In genomic region chr10:128743791-128744191, GRCm38 (mm10) we compare ENCODE assay signal across 8 mouse cellular contexts. TPM values are rescaled to one million over a fixed set of nuclear protein-coding genes. Genes with fewer than 3 reads are reported as not detected.
A peak's percentile ranks its signal among the peaks of the same experiment; 100 is the strongest.
DNase-seq lines count a peak whose midpoint lies in the region; ATAC-seq and TF ChIP-seq lines count a peak whose summit lies in the region.

No protein-coding gene starts in this region.

- H3K4me3 ChIP-seq in heart, adult 2 months = peak overlapping the region; percentile 77
- peak overlapping the region; percentile 77 for H3K4me3 ChIP-seq in kidney, adult 2 months (ENCODE audit: insufficient read depth, low read depth, low read length)
- peak overlapping the region; percentile 58 for H3K4me3 ChIP-seq in liver, embryonic 15.5 days (replicated peaks)
- H3K4me3 ChIP-seq in neural tube, embryonic 12.5 days = peak overlapping the region; percentile 56

- H3K27ac ChIP-seq in heart, adult 2 months = peak overlapping the region; percentile 90
- H3K27ac ChIP-seq in kidney, adult 2 months (ENCODE audit: insufficient read depth, low read depth, low read length) = peak overlapping the region; percentile 62
- H3K27ac ChIP-seq in liver, embryonic 15.5 days (replicated peaks) = peak overlapping the region; percentile 29; the same call in 1 of the 2 replicates
- H3K27ac ChIP-seq in neural tube, embryonic 12.5 days = no peak overlapping the region

- peak; percentile 33 to 52 for DNase-seq in left cerebral cortex, adult 18-20 months (ENCODE audit: low spot score in 2 of 2)
- no peak for DNase-seq in left cerebral cortex, adult 11 months (ENCODE audit: low spot score)
- DNase-seq in embryo, embryonic 9.5 days (ENCODE audit: extremely low spot score) = peak; percentile 71
- peak; percentile 85 to 86 for DNase-seq in heart, adult 2 months
- peak; percentile 71 for DNase-seq in kidney, adult 2 months
- DNase-seq in testis, postnatal 14 days (ENCODE audit: low spot score) = peak; percentile 55

- intact Hi-C loops in heart, adult 2 months (cut with DNase I) = loop anchor here (10.0 kb wide), 1 partner anchor 1679 kb away; the partner anchor contains the start of genes Cdk4 and March9

- peak; percentile 8; the same call in 1 of the 2 replicates for ATAC-seq in liver, embryonic 15.5 days (ENCODE audit: insufficient read depth)
- ATAC-seq in neural tube, embryonic 12.5 days (ENCODE audit: low FRiP score, low read depth) = no peak

- under 1% methylated on average over 34 of the region's 37 CpGs for WGBS in heart, adult 2 months
- under 1% methylated on average over 34 of the region's 37 CpGs for WGBS in kidney, adult 2 months
- WGBS in liver, embryonic 15.5 days (ENCODE audit: insufficient replicate concordance) = under 1% methylated on average over 37 of the region's 37 CpGs
- WGBS in neural tube, embryonic 12.5 days = under 1% methylated on average over 37 of the region's 37 CpGs

- TF ChIP-seq EP300 in heart, adult 2 months (IDR thresholded peaks at IDR 0.05; ENCODE audit: insufficient read depth, low read depth, low read length) = no peak

- H3K9me3 ChIP-seq in liver, embryonic 15.5 days (replicated peaks) = no peaks in the 10 kb centered on the region
- no peaks in the 10 kb centered on the region for H3K9me3 ChIP-seq in neural tube, embryonic 12.5 days

- peak overlapping the region; percentile 88 for H3K9ac ChIP-seq in heart, adult 2 months (ENCODE audit: low read depth, low read length)
- H3K9ac ChIP-seq in liver, embryonic 15.5 days = peak overlapping the region; percentile 39; the same call in 1 of the 2 replicates
- peak overlapping the region; percentile 64 for H3K9ac ChIP-seq in neural tube, embryonic 12.5 days

- peak overlapping the region; percentile 67 for H3K4me2 ChIP-seq in liver, embryonic 15.5 days
- peak overlapping the region; percentile 78 for H3K4me2 ChIP-seq in neural tube, embryonic 12.5 days (replicated peaks)

- H3K4me1 ChIP-seq in heart, adult 2 months (ENCODE audit: control insufficient read depth, insufficient read depth, low read length) = peaks cover 5% of the 10 kb centered on the region
- peaks cover 9% of the 10 kb centered on the region; the same call in 1 of the 2 replicates for H3K4me1 ChIP-seq in kidney, adult 2 months (ENCODE audit: control insufficient read depth, insufficient read depth, low read length)
- peaks cover 42% of the 10 kb centered on the region for H3K4me1 ChIP-seq in liver, embryonic 15.5 days (replicated peaks)
- peaks cover 11% of the 10 kb centered on the region for H3K4me1 ChIP-seq in neural tube, embryonic 12.5 days

- H3K79me2 ChIP-seq in heart, adult 2 months (replicated peaks; ENCODE audit: control insufficient read depth, insufficient read depth, low read length) = no peaks in the 10 kb centered on the region

- no peaks in the 10 kb centered on the region; the same call in 1 of the 2 replicates for H3K36me3 ChIP-seq in heart, adult 2 months (ENCODE audit: control insufficient read depth, insufficient read depth, low read length)
- no peaks in the 10 kb centered on the region for H3K36me3 ChIP-seq in kidney, adult 2 months (ENCODE audit: control insufficient read depth, insufficient read depth, low read length)
- no peaks in the 10 kb centered on the region for H3K36me3 ChIP-seq in liver, embryonic 15.5 days (replicated peaks)
- no peaks in the 10 kb centered on the region for H3K36me3 ChIP-seq in neural tube, embryonic 12.5 days

- peak; percentile 57; the same call in 1 of the 2 replicates for TF ChIP-seq POLR2A in heart, adult 2 months (IDR thresholded peaks at IDR 0.05; ENCODE audit: insufficient read depth, low read depth, low read length)
- TF ChIP-seq POLR2A in kidney, adult 2 months (IDR thresholded peaks at IDR 0.05; ENCODE audit: low read depth, low read length) = no peak

- TF ChIP-seq CTCF in heart, adult 2 months (IDR thresholded peaks at IDR 0.05) = no peak
- no peak for TF ChIP-seq CTCF in kidney, adult 2 months (conservative IDR thresholded peaks at IDR 0.05; ENCODE audit: insufficient read depth, insufficient read length, low read depth, low read length)

- no peaks in the 10 kb centered on the region for H3K27me3 ChIP-seq in heart, adult 2 months (ENCODE audit: control insufficient read depth, insufficient read depth, low read length)
- no peaks in the 10 kb centered on the region for H3K27me3 ChIP-seq in kidney, adult 2 months (replicated peaks; ENCODE audit: control insufficient read depth, insufficient read depth, low read length)
- H3K27me3 ChIP-seq in liver, embryonic 15.5 days = peaks cover 56% of the 10 kb centered on the region
- H3K27me3 ChIP-seq in neural tube, embryonic 12.5 days (replicated peaks) = peaks cover 39% of the 10 kb centered on the region

RNA-seq across cellular contexts. Expression of gene Dgka, which starts 0.9 kb away (rescaled TPM):
- total RNA-seq in left cerebral cortex, adult 18-20 months (2021) = 1 to 10 TPM; 8.2 to 8.5 TPM
- 10 to 100 TPM; 11.2 to 12.6 TPM for total RNA-seq in heart, adult 2 months (2021)
- polyA plus RNA-seq in heart, adult 2 months (2012; rRNA removed) = 17.5 and 20.3 TPM in 2 replicates
- polyA plus RNA-seq in kidney, adult 2 months (2012; rRNA removed) = 17.4 and 24.5 TPM in 2 replicates
- 2.4 and 3.0 TPM in 2 replicates for polyA plus RNA-seq in liver, embryonic 15.5 days (2015; fragmentation: Nextera tagmentation; extraction: Ambion mirVana)
- 5.5 and 6.8 TPM in 2 replicates for polyA plus RNA-seq in neural tube, embryonic 12.5 days (2016; fragmentation: Nextera tagmentation; extraction: Ambion mirVana)

RNA-seq across cellular contexts. Expression of gene Pym1, which starts 3.9 kb away (rescaled TPM):
- 10 to 100 TPM; 25.0 to 25.7 TPM for total RNA-seq in left cerebral cortex, adult 18-20 months (2021)
- total RNA-seq in heart, adult 2 months (2021) = 1 to 10 TPM; 8.6 to 9.4 TPM
- 7.9 and 10.8 TPM in 2 replicates for polyA plus RNA-seq in heart, adult 2 months (2012; rRNA removed)
- polyA plus RNA-seq in kidney, adult 2 months (2012; rRNA removed) = 17.6 and 20.0 TPM in 2 replicates
- polyA plus RNA-seq in liver, embryonic 15.5 days (2015; fragmentation: Nextera tagmentation; extraction: Ambion mirVana) = 13.3 and 14.8 TPM in 2 replicates
- polyA plus RNA-seq in neural tube, embryonic 12.5 days (2016; fragmentation: Nextera tagmentation; extraction: Ambion mirVana) = 49.1 and 50.5 TPM in 2 replicates

RNA-seq across cellular contexts. Expression of gene Cdk2, which starts 39.0 kb away (rescaled TPM):
- 1 to 10 TPM; 1.4 to 2.6 TPM for total RNA-seq in left cerebral cortex, adult 18-20 months (2021)
- total RNA-seq in heart, adult 2 months (2021) = 10 to 100 TPM in 1 of 2 experiments, 1 to 10 TPM in 1; 8.5 to 10.9 TPM
- polyA plus RNA-seq in heart, adult 2 months (2012; rRNA removed) = 10.0 and 17.5 TPM in 2 replicates
- 12.4 and 12.7 TPM in 2 replicates for polyA plus RNA-seq in kidney, adult 2 months (2012; rRNA removed)
- polyA plus RNA-seq in liver, embryonic 15.5 days (2015; fragmentation: Nextera tagmentation; extraction: Ambion mirVana) = 53.7 and 56.6 TPM in 2 replicates
- polyA plus RNA-seq in neural tube, embryonic 12.5 days (2016; fragmentation: Nextera tagmentation; extraction: Ambion mirVana) = 64.0 and 65.8 TPM in 2 replicates

RNA-seq across cellular contexts. Expression of gene Pmel, which starts 39.8 kb away (rescaled TPM):
- under 1 TPM; 0.54 to 0.88 TPM for total RNA-seq in left cerebral cortex, adult 18-20 months (2021)
- total RNA-seq in heart, adult 2 months (2021) = under 1 TPM; 0.43 to 0.50 TPM
- polyA plus RNA-seq in heart, adult 2 months (2012; rRNA removed) = 0.59 and 0.66 TPM in 2 replicates
- polyA plus RNA-seq in kidney, adult 2 months (2012; rRNA removed) = 0.61 and 1.0 TPM in 2 replicates
- polyA plus RNA-seq in liver, embryonic 15.5 days (2015; fragmentation: Nextera tagmentation; extraction: Ambion mirVana) = 0.60 and 0.68 TPM in 2 replicates
- polyA plus RNA-seq in neural tube, embryonic 12.5 days (2016; fragmentation: Nextera tagmentation; extraction: Ambion mirVana) = 2.4 and 3.7 TPM in 2 replicates

RNA-seq across cellular contexts. Expression of gene Mmp19, which starts 46.9 kb away (rescaled TPM):
- under 1 TPM; 0.63 to 0.66 TPM for total RNA-seq in left cerebral cortex, adult 18-20 months (2021)
- 1 to 10 TPM; 2.8 to 4.4 TPM for total RNA-seq in heart, adult 2 months (2021)
- 3.1 and 4.4 TPM in 2 replicates for polyA plus RNA-seq in heart, adult 2 months (2012; rRNA removed)
- polyA plus RNA-seq in kidney, adult 2 months (2012; rRNA removed) = 1.7 and 2.5 TPM in 2 replicates
- 10.5 and 11.3 TPM in 2 replicates for polyA plus RNA-seq in liver, embryonic 15.5 days (2015; fragmentation: Nextera tagmentation; extraction: Ambion mirVana)
- polyA plus RNA-seq in neural tube, embryonic 12.5 days (2016; fragmentation: Nextera tagmentation; extraction: Ambion mirVana) = 0.28 and 0.54 TPM in 2 replicates
